Comparison of ENCODE assay signal across 8 mouse cellular contexts in genomic region chr19:58455061-58455495, GRCm38 (mm10). TPM values are rescaled to one million over a fixed set of nuclear protein-coding genes. Genes with fewer than 3 reads are reported as not detected.
DNase-seq lines count a peak whose midpoint lies in the region; ATAC-seq lines count a peak whose summit lies in the region.

No protein-coding gene starts in this region.

- ATAC-seq in kidney, embryonic 16.5 days (ENCODE audit: low FRiP score, low TSS enrichment): peak; percentile 37
- ATAC-seq in liver, embryonic 13.5 days (ENCODE audit: low read depth): 0 out of 2 replicates have a peak, but pooled peaks have one; percentile 27
- ATAC-seq in neural tube, embryonic 11.5 days (ENCODE audit: insufficient read depth, low FRiP score, low TSS enrichment): peak; percentile 58

- H3K4me1 ChIP-seq in kidney, embryonic 16.5 days (ENCODE audit: insufficient read depth, low read length): peaks cover 50% of the 10 kb centered on the region
- peaks cover 15% of the 10 kb centered on the region for H3K4me1 ChIP-seq in liver, embryonic 13.5 days (replicated peaks)
- peaks cover 26% of the 10 kb centered on the region for H3K4me1 ChIP-seq in neural tube, embryonic 11.5 days (ENCODE audit: control insufficient read depth, insufficient read depth, low read length)

- peak; percentile 33 to 43 for DNase-seq in cerebellum, postnatal 25 days
- no peak for DNase-seq in cerebellum, adult 8-10 months
- peak; percentile 55 for DNase-seq in brain, adult 2 months (ENCODE audit: low read depth, low spot score)
- DNase-seq in gastrocnemius, postnatal 10 days: peak; percentile 24
- no peak for DNase-seq in liver, embryonic 13.5 days
- DNase-seq in neural tube, embryonic 11.5 days (ENCODE audit: low spot score): no peak
- peak; percentile 25 for DNase-seq in yolk sac, embryonic 10.5 days (ENCODE audit: low spot score)

- WGBS in kidney, embryonic 16.5 days: under 1% methylated on average over 21 of the region's 21 CpGs
- 2% methylated on average over 21 of the region's 21 CpGs for WGBS in liver, embryonic 13.5 days (ENCODE audit: insufficient replicate concordance)
- WGBS in neural tube, embryonic 11.5 days: under 1% methylated on average over 21 of the region's 21 CpGs

- peak overlapping the region; percentile 75 for H3K9ac ChIP-seq in kidney, embryonic 16.5 days (replicated peaks; ENCODE audit: low read length)
- no peak overlapping the region for H3K9ac ChIP-seq in liver, embryonic 13.5 days
- peak overlapping the region; percentile 72 for H3K9ac ChIP-seq in neural tube, embryonic 11.5 days (ENCODE audit: low read length)

- peak overlapping the region; percentile 75 for H3K27ac ChIP-seq in kidney, embryonic 16.5 days (ENCODE audit: low read length)
- no peak overlapping the region for H3K27ac ChIP-seq in liver, embryonic 13.5 days
- peak overlapping the region; percentile 73 for H3K27ac ChIP-seq in neural tube, embryonic 11.5 days (ENCODE audit: low read depth, low read length)

- peak overlapping the region; percentile 99 for H3K4me2 ChIP-seq in kidney, embryonic 16.5 days (replicated peaks; ENCODE audit: low read depth, low read length)
- peak overlapping the region; percentile 62 for H3K4me2 ChIP-seq in liver, embryonic 13.5 days
- peak overlapping the region; percentile 97 for H3K4me2 ChIP-seq in neural tube, embryonic 11.5 days (ENCODE audit: low read depth)

- H3K27me3 ChIP-seq in kidney, embryonic 16.5 days (ENCODE audit: insufficient read depth, low read length): peaks cover 8% of the 10 kb centered on the region; the same call in 1 of the 2 replicates
- H3K27me3 ChIP-seq in liver, embryonic 13.5 days: peaks cover 76% of the 10 kb centered on the region
- peaks cover 11% of the 10 kb centered on the region for H3K27me3 ChIP-seq in neural tube, embryonic 11.5 days (ENCODE audit: control insufficient read depth, insufficient read depth, low read length)

- no peaks in the 10 kb centered on the region for H3K9me3 ChIP-seq in kidney, embryonic 16.5 days (ENCODE audit: low read length)
- H3K9me3 ChIP-seq in liver, embryonic 13.5 days (replicated peaks): no peaks in the 10 kb centered on the region
- H3K9me3 ChIP-seq in neural tube, embryonic 11.5 days (ENCODE audit: control insufficient read depth, low read length): no peaks in the 10 kb centered on the region

- H3K36me3 ChIP-seq in kidney, embryonic 16.5 days (ENCODE audit: insufficient read depth, low read length): no peaks in the 10 kb centered on the region
- no peaks in the 10 kb centered on the region for H3K36me3 ChIP-seq in liver, embryonic 13.5 days
- no peaks in the 10 kb centered on the region for H3K36me3 ChIP-seq in neural tube, embryonic 11.5 days (ENCODE audit: control insufficient read depth, insufficient read depth, low read length)

- peak overlapping the region; percentile 69 for H3K4me3 ChIP-seq in kidney, embryonic 16.5 days (ENCODE audit: low read length)
- H3K4me3 ChIP-seq in liver, embryonic 13.5 days (replicated peaks): peak overlapping the region; percentile 51
- peak overlapping the region; percentile 57 for H3K4me3 ChIP-seq in neural tube, embryonic 11.5 days (ENCODE audit: low read depth, low read length)

RNA-seq across cellular contexts. Expression of gene Gfra1, which starts 0.6 kb away (rescaled TPM):
- total RNA-seq in gastrocnemius, postnatal 10 days (2021): 10 to 100 TPM in 1 of 2 experiments, 1 to 10 TPM in 1; 9.5 to 10.3 TPM
- polyA plus RNA-seq in kidney, embryonic 16.5 days (2015; fragmentation: Nextera tagmentation; extraction: Ambion mirVana): 66.9 and 75.0 TPM in 2 replicates
- polyA plus RNA-seq in liver, embryonic 13.5 days (2015; fragmentation: Nextera tagmentation; extraction: Ambion mirVana): 5.8 and 7.3 TPM in 2 replicates
- 39.5 and 40.4 TPM in 2 replicates for polyA plus RNA-seq in neural tube, embryonic 11.5 days (2014; fragmentation: Nextera tagmentation; extraction: Ambion mirVana)

RNA-seq across cellular contexts. Expression of gene Ccdc172, which starts 56.7 kb away (rescaled TPM):
- total RNA-seq in gastrocnemius, postnatal 10 days (2021): not detected
- not detected in 2 replicates for polyA plus RNA-seq in kidney, embryonic 16.5 days (2015; fragmentation: Nextera tagmentation; extraction: Ambion mirVana)
- polyA plus RNA-seq in liver, embryonic 13.5 days (2015; fragmentation: Nextera tagmentation; extraction: Ambion mirVana): not detected in 2 replicates
- not detected in 2 replicates for polyA plus RNA-seq in neural tube, embryonic 11.5 days (2014; fragmentation: Nextera tagmentation; extraction: Ambion mirVana)

Comparison
In these comparisons a context has a peak if more than half of its experiments do, and no peak if none do; other contexts are left out.
1. DNase-seq: peak in cerebellum, postnatal 25 days (2 of 2), brain, adult 2 months (single experiment), gastrocnemius, postnatal 10 days (single experiment) and yolk sac, embryonic 10.5 days (single experiment); none in cerebellum, adult 8-10 months (single experiment), liver, embryonic 13.5 days (single experiment) and neural tube, embryonic 11.5 days (single experiment).
2. Peak in every context shown above with its lines, with median percentiles within 50 percentile points of each other: ATAC-seq, H3K4me2 ChIP-seq and H3K4me3 ChIP-seq.